Mouse (Mus musculus): ENCODE measurements around the gene Aip.
"Not testable (repeated sequence)": the region's sequence is repeated elsewhere in the genome, so short reads cannot be mapped to it uniquely, and the experiment has no call there.

GRCm38 (mm10) chr19:4125268-4125667 lies 390 bp downstream of the Aip start:
- TF ChIP-seq CTCF (IDR thresholded peaks at IDR 0.05; ENCODE audit: control insufficient read depth, insufficient read depth, low read length); POLR2A (IDR thresholded peaks at IDR 0.05; ENCODE audit: borderline replicate concordance, control insufficient read depth, low read depth, low read length): not testable (repeated sequence)
